Mouse (Mus musculus) heart, embryonic 16.5 days (tissue): ENCODE measurements around the gene Pgpep1. TPM values are rescaled to one million over a fixed set of nuclear protein-coding genes. Genes with fewer than 3 reads are reported as not detected.

Experiments
- ATAC-seq: fragments of 200-750 bp; cut with Nextera tagmentation; replicated peaks from 2 replicates; pipeline ENCODE4 v1.8.0; 2017; ENCODE audit warnings: moderate number of reproducible peaks; ENCODE audit not compliant: insufficient read depth, low FRiP score; ENCODE audit errors: extremely low read depth
- H3K27ac ChIP-seq: fragments of 300-500 bp; sonication (generic); 2 replicates; pipeline ENCODE4 v1.5.1; 2014; ENCODE audit warnings: mild to moderate bottlenecking, low read length, control low read depth, moderate library complexity
- H3K27me3 ChIP-seq: fragments of 300-500 bp; sonication (generic); 2 replicates; pipeline ENCODE4 v1.6.1; 2014; ENCODE audit warnings: low read length, mixed read lengths; ENCODE audit not compliant: control insufficient read depth, insufficient read depth
- H3K36me3 ChIP-seq: fragments of 300-500 bp; sonication (generic); 2 replicates; pipeline ENCODE4 v1.6.1; 2014; ENCODE audit not compliant: control insufficient read depth, insufficient read depth
- H3K4me1 ChIP-seq: fragments of 300-500 bp; sonication (generic); 2 replicates; pipeline ENCODE4 v1.6.1; 2014; ENCODE audit warnings: low read length, mixed read lengths; ENCODE audit not compliant: control insufficient read depth, insufficient read depth
- H3K4me2 ChIP-seq: fragments of 300-500 bp; sonication (generic); 2 replicates; pipeline ENCODE4 v1.6.1; 2014; ENCODE audit warnings: low read depth, mild to moderate bottlenecking, control low read depth, low read length
- H3K4me3 ChIP-seq: fragments of 300-500 bp; sonication (generic); 2 replicates; pipeline ENCODE4 v1.5.1; 2014; ENCODE audit warnings: mild to moderate bottlenecking, control low read depth, low read length
- H3K9ac ChIP-seq: fragments of 300-500 bp; sonication (generic); 2 replicates; pipeline ENCODE4 v1.6.1; 2014; ENCODE audit warnings: low read length, control low read depth
- H3K9me3 ChIP-seq: fragments of 300-500 bp; sonication (generic); replicated peaks from 2 replicates; pipeline ENCODE4 v1.6.1; 2016; ENCODE audit warnings: low read length; ENCODE audit not compliant: control insufficient read depth
- WGBS: fragments of 180-500 bp; shearing (Covaris S2); extraction: QIAGEN DNeasy Blood & Tissue Kit; methylation state at CpG from one replicate; pipeline ENCODE4 v1.1.7; 2014; 5-methylcytosine and 5-hydroxymethylcytosine counted together
- polyA plus RNA-seq: library from polyadenylated mRNA; unstranded; fragments of >200 nt; fragmentation: Nextera tagmentation; extraction: Ambion mirVana; gene quantifications from 2 replicates; pipeline ENCODE4 v1.2.1, GENCODE M21; 2015

Gene Pgpep1
- polyA plus RNA-seq, 1 experiment from 2014 or later, result 36.7 TPM

DNA sequence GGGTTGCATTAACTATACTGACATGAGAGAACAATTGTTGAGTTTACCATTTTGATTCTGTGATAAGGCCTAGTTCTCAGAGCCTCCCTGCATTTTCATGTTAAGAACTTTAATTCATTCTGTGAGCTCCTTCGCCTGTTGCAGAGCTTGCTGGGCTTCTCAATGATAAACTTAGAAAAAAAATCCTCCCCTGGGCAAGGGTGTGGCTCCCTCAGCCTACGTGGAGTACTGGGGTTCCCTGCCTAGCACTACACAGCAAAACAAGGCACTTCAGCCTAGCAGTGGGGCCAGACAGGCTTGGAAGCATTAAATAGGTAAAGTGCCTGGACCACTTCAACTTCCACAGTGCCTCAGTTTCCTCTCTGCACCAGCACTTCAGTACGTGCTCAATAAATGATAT lies 21.2 kb upstream of the Pgpep1 start:
- Histone ChIP-seq H3K36me3 (peaks cover 13% of the 10 kb centered on the region), H3K4me2 (no peak overlapping the region), H3K4me3 (no peak overlapping the region), H3K27ac (peak overlapping the region; percentile 92), H3K4me1 (peaks cover 10% of the 10 kb centered on the region), H3K9ac (no peak overlapping the region; the same call in 1 of the 2 replicates), H3K9me3 (no peaks in the 10 kb centered on the region), H3K27me3 (no peaks in the 10 kb centered on the region)
- ATAC-seq, result no peak
- 73% methylated on average over 3 of the region's 3 CpGs for WGBS

DNA sequence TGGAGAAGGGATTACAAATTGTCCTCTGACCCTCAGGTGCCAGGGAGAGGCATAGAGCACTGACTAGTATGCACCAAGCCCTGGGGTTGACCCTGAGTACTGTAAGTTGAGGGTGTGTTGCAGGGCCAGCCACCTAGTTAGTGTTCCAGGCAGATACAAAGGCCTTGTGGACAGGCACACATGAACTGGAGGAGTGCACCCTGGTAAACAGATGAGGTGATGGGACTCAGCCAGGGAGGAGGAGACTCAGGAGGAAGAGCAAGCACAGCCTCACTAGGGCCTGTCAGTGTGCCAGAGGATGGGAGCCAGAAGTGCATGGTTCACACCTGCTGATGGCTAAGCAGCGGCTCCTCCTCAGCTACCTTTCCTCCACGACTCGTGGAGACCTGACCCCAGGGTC lies 19.9 kb upstream of the Pgpep1 start:
- no peak overlapping the region for H3K9ac ChIP-seq
- H3K4me1 ChIP-seq, result peaks cover 10% of the 10 kb centered on the region
- WGBS, result 75% methylated on average over 3 of the region's 3 CpGs
- no peaks in the 10 kb centered on the region for H3K9me3 ChIP-seq
- no peaks in the 10 kb centered on the region for H3K27me3 ChIP-seq
- no peak overlapping the region for H3K27ac ChIP-seq
- peaks cover 13% of the 10 kb centered on the region for H3K36me3 ChIP-seq
- no peak overlapping the region for H3K4me3 ChIP-seq
- no peak overlapping the region for H3K4me2 ChIP-seq
- no peak for ATAC-seq

DNA sequence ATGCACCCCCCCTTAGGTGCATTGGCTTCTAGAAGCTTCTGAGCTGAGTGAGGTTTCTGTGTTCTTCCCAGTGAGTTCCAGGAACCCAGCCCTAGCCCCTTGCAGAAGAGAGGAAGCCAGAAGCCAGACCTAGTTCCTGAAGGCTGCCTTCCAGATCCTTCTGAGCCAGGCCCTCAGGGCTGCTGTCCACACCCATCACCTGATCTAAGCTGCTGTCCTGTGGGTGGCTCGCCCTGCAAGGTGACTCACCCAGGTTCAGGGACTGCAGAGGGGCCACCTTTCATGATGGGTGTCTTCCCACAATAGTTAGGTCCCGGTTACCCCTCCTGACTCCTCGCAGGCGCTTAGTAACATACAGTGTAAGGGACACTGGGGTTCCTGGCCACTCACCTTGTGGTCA lies 19.2 kb upstream of the Pgpep1 start:
- no peak overlapping the region for H3K4me2 ChIP-seq
- WGBS, result 90% methylated on average over 4 of the region's 4 CpGs
- peaks cover 13% of the 10 kb centered on the region for H3K36me3 ChIP-seq
- peaks cover 15% of the 10 kb centered on the region for H3K4me1 ChIP-seq
- H3K9ac ChIP-seq, result peak overlapping the region; percentile 12; the same call in 1 of the 2 replicates
- H3K4me3 ChIP-seq, result no peak overlapping the region
- no peaks in the 10 kb centered on the region for H3K27me3 ChIP-seq
- no peak overlapping the region for H3K27ac ChIP-seq
- ATAC-seq, result no peak
- no peaks in the 10 kb centered on the region for H3K9me3 ChIP-seq

DNA sequence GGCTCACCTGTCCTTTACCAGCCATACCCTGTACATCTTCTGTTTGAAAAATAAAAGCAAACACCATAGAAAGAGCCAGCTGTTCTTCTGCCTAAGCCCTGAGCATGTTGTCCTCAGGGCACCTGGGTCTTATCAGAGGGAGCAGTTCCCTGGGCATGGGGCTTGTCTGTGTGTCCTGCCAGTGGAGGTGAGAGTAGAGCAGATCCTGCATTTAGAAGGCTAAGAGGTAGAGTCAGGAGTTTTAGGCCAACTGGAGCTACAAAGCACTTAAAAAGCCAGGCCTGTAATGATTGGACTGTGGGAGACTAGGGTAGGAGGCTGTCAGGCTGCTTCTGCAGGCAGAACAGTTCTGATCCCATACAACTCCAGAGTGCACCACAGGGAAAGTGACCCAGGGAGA lies 18.5 kb upstream of the Pgpep1 start:
- H3K9me3 ChIP-seq, result no peaks in the 10 kb centered on the region
- no peak overlapping the region for H3K4me2 ChIP-seq
- H3K36me3 ChIP-seq, result peaks cover 13% of the 10 kb centered on the region
- H3K4me3 ChIP-seq, result no peak overlapping the region
- H3K4me1 ChIP-seq, result peaks cover 21% of the 10 kb centered on the region
- no peak overlapping the region for H3K27ac ChIP-seq
- H3K9ac ChIP-seq, result no peak overlapping the region
- no peaks in the 10 kb centered on the region for H3K27me3 ChIP-seq
- no peak for ATAC-seq

GRCm38 (mm10) chr8:70677451-70678080 lies 17.4 kb upstream of the Pgpep1 start:
- Histone ChIP-seq H3K36me3 (peaks cover 13% of the 10 kb centered on the region), H3K27me3 (no peaks in the 10 kb centered on the region), H3K4me1 (peaks cover 19% of the 10 kb centered on the region), H3K9me3 (no peaks in the 10 kb centered on the region), H3K9ac (no peak overlapping the region), H3K27ac (no peak overlapping the region), H3K4me2 (no peak overlapping the region), H3K4me3 (no peak overlapping the region)
- 91% methylated on average over 15 of the region's 15 CpGs for WGBS
- ATAC-seq, result no peak

DNA sequence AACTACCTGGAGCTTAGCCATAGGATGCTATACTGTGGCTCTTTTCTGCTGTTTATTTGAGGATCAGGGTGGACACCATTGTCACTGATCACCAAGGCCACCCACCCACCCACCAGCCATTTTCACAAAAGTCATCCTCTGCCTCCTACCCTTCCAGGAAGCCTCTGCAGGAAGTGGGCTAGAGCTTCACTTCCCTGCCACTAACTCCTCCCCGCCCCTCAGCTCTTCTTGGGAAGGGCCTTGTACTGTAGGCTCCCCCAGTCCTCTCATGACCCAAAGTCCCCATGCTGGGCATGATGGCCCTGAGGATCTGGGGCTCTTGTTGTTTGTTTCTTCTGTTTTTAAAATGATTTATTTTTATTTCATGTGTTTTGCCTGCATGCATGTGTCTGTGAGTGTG lies 15.1 kb upstream of the Pgpep1 start:
- Histone ChIP-seq H3K4me2 (no peak overlapping the region), H3K9me3 (no peaks in the 10 kb centered on the region), H3K27ac (peak overlapping the region; percentile 94), H3K36me3 (peaks cover 13% of the 10 kb centered on the region), H3K4me3 (no peak overlapping the region), H3K9ac (no peak overlapping the region), H3K4me1 (peaks cover 15% of the 10 kb centered on the region), H3K27me3 (no peaks in the 10 kb centered on the region)
- ATAC-seq, result no peak
- 59% methylated on average over 1 of the region's 1 CpGs for WGBS

DNA sequence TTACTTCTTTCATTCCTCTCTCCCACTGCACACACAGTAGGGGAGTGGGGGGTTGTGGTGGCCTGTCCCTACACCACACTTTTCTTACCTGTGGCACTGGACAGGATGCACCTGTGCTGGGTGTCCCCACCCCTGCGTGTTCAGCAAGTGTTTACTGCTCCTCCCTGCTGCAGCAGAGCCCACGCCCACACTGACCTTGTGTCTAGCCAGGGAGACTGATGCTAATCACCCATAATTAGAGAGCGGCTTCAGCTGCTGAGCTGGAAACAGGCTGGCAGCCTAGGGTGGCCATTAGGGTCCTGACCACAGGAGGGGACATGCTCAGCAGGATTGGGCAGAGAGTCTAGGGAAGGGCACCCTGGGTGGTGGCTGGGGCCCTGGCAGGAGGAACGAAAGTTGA lies 14.5 kb upstream of the Pgpep1 start:
- Histone ChIP-seq H3K9me3 (no peaks in the 10 kb centered on the region), H3K4me2 (peak overlapping the region; percentile 90), H3K27me3 (no peaks in the 10 kb centered on the region), H3K36me3 (peaks cover 13% of the 10 kb centered on the region), H3K4me1 (peaks cover 15% of the 10 kb centered on the region), H3K27ac (peak overlapping the region; percentile 94), H3K9ac (peak overlapping the region; percentile 81), H3K4me3 (no peak overlapping the region)
- ATAC-seq, result no peak
- 72% methylated on average over 4 of the region's 4 CpGs for WGBS

GRCm38 (mm10) chr8:70674109-70674508 lies 13.9 kb upstream of the Pgpep1 start:
- peak overlapping the region; percentile 94 for H3K27ac ChIP-seq
- 77% methylated on average over 3 of the region's 3 CpGs for WGBS
- no peak for ATAC-seq
- H3K4me1 ChIP-seq, result peaks cover 14% of the 10 kb centered on the region
- H3K9me3 ChIP-seq, result no peaks in the 10 kb centered on the region
- H3K4me2 ChIP-seq, result peak overlapping the region; percentile 90
- H3K27me3 ChIP-seq, result no peaks in the 10 kb centered on the region
- H3K36me3 ChIP-seq, result peaks cover 11% of the 10 kb centered on the region
- H3K9ac ChIP-seq, result peak overlapping the region; percentile 81
- H3K4me3 ChIP-seq, result peak overlapping the region; percentile 79

DNA sequence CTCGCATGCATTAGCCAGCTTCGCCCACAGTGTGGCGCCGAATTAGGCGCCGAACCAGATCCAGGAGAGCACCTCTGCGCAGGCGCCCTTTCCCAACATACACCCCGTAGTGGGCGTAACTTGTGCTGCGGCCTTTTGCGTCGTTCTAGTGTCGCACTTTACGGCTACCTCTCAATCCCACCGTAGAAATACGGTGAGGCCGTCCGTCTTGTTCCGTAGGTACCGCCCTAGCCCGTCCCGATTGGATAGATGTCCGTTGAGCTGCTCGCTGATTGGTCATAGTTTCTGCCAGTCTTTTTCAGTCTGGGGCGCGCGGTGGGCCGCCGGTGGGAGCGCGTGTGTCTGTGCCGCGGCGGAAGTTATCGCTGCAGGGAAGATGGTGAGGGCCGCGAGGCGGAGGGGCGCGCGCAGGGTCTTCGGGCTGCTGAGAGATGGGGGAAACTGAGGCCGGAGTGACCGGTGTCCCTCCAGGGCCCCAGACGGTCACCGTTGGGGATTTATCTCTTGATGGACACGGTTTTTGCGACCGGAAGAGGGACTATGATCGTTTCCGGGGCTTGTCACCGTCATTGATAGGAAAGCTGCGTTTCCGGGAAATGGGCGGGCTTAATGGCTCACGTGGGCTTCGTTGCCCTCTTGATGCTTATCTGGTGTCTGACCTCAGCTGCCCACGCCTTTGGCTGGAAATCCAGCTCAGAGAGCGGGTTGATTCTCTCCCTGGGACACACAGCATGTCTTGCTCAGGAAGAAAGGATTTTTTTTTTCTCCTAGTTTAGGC lies 13.1 kb upstream of the Pgpep1 start, which contains the start of gene Lsm4:
Lsm4 (plus strand) TSS at position 170 of the 778 bp plus-strand sequence.
- Histone ChIP-seq H3K4me2 (peak within 1 kb of the TSS; percentile 90), H3K4me3 (peak within 1 kb of the TSS; percentile 79), H3K27ac (peak within 1 kb of the TSS; percentile 94), H3K9ac (peak within 1 kb of the TSS; percentile 81), H3K4me1 (peaks cover 12% of the 10 kb centered on the region), H3K36me3 (peaks cover 4% of the 10 kb centered on the region; the same call in 1 of the 2 replicates), H3K27me3 (no peaks in the 10 kb centered on the region), H3K9me3 (no peaks in the 10 kb centered on the region)
- ATAC-seq, result peak; percentile 97
- WGBS, result under 1% methylated on average over 60 of the region's 60 CpGs
